Mouse (Mus musculus) telencephalon, adult 2 months (tissue): Measurements from ENCODE around the gene Mpz.
A peak's percentile ranks its signal among the peaks of the same experiment; 100 is the strongest.
"Not testable (repeated sequence)": the region's sequence is repeated elsewhere in the genome, so short reads cannot be mapped to it uniquely, and the experiment has no call there.

Experiments
- DNase-seq: peaks from one replicate; pipeline ENCODE4 v3.0.0-alpha.2; 2011; ENCODE audit warnings: low read depth, low spot score

Gene Mpz

GRCm38 (mm10) chr1:171129251-171129650 lies 21.3 kb upstream of the Mpz start:
- peak; percentile 58 for DNase-seq

GRCm38 (mm10) chr1:171130971-171131370 lies 19.5 kb upstream of the Mpz start:
- no peak for DNase-seq

DNA sequence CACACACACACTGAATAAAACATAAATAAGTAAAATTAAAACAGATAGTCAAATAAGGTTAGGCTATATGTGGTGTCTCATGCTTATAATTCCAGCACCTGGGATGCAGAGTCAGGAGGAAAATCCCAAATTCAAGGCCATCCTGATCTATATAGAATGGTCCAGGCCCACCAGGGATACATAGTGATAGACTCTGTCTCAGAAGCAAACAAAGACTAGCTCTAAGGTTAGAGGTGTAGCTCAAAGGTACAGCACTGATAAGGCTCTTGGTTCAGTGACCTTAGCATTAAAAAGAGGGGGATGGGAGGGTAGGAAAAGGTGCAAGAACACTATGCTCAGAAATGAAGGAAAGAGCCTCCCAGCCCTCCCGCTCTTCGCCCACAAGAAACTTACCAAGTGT lies 14.9 kb upstream of the Mpz start:
- no peak for DNase-seq

DNA sequence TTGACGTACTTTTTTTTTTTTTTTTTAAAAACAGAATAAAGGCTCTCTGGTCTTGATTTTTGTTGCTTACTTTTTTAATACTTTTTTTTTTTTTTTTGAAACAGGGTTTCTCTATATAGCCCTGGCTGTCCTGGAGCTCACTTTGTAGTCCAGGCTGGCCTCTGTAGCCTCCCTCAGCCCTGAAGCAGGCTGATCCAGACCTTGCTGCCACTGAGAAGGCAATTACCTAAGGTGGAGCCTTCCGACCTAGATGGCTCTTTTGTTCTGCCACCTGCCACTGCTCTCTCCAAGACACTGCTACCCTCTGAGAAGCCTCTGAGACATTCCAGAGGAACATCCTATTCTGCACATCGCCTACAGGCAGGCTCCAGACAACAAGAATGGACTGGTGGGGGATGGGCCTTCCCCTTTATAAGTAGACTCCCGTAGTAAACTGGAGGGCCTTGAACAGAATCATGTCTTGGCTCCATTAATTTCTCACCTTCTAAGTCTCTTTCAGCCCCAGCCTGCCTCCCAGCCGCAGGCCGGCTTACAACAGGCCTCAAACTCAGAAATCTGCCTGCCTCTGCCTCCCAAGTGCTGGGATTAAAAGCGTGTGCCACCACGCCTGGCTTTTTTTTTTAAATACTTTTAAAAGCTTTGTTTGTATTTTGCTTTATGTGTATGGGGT lies 12.9 kb upstream of the Mpz start:
- not testable (repeated sequence) for DNase-seq

DNA sequence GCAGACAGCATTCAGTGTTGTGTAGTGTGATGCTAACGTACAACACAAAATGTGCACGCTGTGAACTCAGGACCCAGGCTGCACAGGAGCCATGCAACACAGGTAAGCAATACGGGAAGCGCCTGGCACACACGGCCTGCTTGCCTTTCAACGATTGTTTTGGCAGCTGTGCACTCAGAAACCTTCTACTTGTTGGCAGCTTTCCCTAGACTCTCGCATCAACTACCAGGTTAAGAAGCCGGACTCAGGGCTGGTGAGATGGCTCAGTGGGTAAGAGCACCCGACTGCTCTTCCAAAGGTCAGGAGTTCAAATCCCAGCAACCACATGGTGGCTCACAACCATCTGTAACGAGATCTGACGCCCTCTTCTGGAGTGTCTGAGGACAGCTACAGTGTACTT lies 7.5 kb upstream of the Mpz start:
- not testable (repeated sequence) for DNase-seq

DNA sequence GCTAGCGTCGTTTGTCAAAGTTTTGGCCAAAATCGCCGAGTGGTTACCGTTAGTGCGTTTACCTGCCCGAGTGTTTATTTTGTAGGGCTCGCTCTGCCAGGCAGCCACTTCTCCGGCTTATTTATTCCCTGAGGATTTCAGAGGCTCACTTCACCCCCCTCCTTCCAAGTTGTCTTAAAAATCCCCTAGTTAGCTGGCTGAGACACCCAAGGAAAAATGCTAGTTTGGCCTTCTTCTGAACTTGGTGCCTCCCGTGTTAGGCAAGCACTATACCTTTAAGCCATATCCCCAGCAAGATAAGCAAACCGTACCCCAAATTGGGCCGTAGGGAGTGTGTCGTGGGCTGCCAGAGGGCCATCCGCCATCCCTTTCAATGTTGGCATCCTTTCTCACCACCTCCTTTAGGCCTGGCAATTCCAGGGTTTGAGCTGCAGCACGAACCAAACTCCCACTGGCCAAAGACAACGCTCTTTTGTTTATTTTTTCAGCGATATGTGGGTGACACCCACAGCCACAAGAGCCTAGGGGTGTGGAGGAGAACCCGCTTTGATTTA lies 404 bp downstream of the Mpz start:
- no peak for DNase-seq

GRCm38 (mm10) chr1:171151966-171152365 lies 1.5 kb downstream of the Mpz start:
- DNase-seq: no peak

- no peak for DNase-seq
Measured at GRCm38 (mm10) chr1:171156644-171157043, 6.1 kb downstream of the Mpz start.

- DNase-seq: no peak
Measured at GRCm38 (mm10) chr1:171157965-171158364, 7.5 kb downstream of the Mpz start.

DNA sequence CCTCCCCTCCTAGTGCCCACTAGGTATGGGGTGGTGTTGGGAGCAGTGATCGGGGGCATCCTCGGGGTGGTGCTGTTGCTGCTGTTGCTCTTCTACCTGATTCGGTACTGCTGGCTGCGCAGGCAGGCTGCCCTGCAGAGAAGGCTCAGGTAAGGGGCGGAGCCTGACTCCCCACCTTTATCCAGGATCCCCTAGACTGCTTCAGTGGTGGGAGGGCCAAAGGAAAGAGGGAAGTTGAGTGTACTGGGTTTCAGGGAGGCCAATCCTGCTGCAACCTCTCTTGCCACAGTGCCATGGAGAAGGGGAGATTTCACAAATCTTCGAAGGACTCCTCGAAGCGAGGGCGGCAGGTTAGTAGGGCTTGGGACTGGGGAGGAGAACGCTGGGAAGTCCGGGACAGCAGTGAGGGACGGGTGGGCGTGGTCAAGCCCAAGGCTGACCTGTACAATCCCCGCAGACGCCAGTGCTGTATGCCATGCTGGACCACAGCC lies 9.0 kb downstream of the Mpz start:
- no peak for DNase-seq

DNA sequence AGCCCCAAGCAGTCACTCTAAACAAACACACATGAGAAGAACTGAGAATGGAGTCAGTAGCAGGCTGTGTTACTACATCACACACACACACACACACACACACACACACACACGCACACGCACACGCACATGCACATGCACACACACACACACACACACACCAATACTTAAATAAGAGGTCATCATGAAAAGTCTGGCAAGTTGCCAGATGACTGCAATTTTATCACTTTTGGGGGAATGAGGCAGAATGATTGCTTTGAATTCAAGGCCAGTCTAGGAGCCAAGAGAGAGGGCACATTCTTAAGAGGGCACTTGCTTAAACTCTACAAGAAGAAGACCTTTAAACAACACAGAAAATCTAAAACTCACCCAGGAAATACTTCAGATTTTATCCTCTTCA lies 12.0 kb downstream of the Mpz start:
- DNase-seq: no peak

DNA sequence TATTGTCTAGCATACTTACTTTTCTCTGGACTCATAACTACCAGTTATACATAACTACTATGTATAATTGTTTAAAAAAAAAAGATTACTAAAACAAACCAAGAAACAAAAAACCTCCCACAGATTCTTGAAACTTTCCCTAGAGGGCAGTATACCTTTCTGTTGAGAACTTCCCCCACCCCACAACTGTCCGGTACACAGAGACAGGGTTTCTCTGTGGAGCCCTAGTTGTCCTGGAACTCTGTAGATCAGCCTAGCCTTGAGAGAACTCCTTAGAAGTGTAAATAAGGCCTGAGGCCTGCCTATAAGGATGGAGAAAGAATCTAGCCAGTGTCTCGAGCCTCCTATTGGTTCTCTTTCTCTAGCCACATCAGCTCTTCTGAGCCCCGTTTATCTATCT lies 13.7 kb downstream of the Mpz start:
- no peak for DNase-seq

GRCm38 (mm10) chr1:171165629-171166345 lies 15.3 kb downstream of the Mpz start:
- DNase-seq: no peak

DNA sequence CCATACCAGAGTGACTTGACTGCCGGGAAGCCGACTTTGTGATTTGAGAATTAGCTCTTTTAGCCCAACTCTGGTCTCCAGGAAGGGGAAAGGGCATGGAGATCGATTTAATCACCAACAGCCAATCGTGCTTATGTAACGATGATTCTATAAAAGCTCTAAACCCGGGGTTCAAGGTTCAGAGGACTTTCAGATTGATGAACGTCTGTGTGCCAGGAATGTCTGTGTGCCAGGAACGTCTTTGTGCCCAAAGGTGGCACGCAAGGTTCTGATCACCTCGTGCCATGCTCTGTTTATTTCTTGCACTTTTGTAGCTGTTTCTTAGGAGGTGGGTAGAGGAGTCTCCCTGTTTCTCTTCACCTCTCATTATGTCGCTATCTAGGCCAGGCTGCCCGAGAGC lies 18.4 kb downstream of the Mpz start:
- DNase-seq: no peak

DNA sequence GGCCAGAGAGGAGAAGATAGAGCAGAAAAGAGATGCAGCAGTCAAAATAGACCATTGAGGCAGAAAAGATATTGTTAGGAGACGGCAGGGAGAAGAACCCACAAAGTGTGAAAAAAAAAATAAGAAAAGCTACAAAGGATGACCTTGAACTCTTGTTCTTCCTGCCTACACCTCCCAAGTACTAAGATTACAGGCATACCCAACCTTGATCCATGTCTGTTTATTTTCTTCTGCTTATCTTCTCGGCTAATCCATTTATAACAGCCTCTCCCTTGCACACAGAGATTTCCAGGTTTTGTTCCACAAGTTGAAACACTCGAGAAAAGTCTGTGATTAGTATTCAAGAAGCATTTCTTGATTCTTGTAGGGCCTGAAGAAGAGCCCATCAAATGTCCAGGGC lies 19.4 kb downstream of the Mpz start:
- no peak for DNase-seq

DNA sequence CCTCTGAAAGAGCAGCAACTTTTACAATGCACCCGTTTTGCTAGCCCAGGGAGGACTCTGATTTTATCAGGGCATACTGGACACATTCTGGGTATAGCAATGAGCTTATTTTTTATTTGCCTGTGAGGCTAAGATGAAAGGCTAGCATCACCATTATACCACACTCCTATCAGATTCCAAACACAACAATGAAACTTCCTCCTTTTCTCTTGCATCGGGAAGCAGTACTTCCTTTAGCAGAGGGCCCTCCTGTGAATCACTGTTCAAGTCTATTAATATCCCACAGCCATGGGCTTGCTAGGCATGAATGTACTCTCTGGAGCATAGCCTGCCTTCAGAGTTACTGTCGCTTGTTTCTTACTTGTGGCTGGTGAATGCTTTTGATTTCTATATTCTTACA lies 20.6 kb downstream of the Mpz start:
- DNase-seq: no peak

- DNase-seq: no peak
Measured at GRCm38 (mm10) chr1:171172779-171173178, 22.3 kb downstream of the Mpz start.

DNA sequence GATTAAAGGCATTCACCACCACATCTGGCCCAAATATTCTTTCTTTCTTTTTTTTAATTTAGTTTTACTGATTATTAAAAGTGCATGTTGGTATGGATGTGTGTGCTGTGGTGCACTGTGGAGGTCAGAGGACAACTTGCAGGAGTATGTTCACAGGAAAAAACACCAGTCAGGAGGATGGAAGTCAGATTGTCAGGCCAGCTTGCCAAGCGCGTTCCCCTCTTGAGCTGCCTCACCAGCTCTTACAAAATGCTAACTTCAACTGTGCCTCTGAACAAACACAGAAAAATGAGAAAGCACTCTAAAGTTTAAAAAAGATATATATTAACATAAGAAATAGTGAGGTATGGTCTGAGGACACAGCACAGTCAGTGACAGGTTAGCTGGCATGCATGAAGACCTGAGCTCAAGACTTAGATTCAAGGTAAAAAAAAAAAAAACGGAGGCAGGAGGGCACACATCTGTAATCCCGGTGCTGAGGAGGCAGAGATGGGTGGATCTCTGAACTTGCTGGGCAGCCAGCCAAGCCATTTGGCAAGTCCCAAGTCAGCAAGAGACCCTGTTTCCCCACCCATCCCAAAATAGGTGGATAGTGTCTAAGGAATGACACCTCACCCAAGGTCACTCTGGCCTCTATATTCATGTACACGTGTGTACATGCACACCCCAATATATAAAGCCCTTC lies 29.1 kb downstream of the Mpz start:
- no peak for DNase-seq

DNA sequence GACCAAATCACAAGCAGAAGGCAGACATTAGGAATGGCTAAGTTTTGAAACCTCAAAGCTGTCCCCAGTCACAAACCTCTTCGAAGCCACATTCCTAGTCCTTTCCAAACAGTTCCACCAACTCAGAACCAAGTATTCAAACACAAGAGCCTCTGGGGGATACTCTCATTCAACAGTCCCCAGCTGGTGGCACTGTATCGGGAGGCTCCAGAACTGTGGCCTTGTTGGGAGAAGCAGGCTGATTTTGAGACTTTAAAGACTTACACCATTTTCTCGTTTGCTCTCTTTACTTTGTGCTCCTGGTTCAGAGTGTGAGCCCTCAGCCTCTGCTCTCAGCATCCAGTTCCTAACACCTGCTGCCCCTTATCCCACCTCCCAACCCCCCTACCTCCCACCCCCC lies 32.5 kb downstream of the Mpz start:
- DNase-seq: no peak

GRCm38 (mm10) chr1:171183620-171184019 lies 33.1 kb downstream of the Mpz start:
- no peak for DNase-seq

GRCm38 (mm10) chr1:171184314-171184713 lies 33.8 kb downstream of the Mpz start:
- no peak for DNase-seq

DNA sequence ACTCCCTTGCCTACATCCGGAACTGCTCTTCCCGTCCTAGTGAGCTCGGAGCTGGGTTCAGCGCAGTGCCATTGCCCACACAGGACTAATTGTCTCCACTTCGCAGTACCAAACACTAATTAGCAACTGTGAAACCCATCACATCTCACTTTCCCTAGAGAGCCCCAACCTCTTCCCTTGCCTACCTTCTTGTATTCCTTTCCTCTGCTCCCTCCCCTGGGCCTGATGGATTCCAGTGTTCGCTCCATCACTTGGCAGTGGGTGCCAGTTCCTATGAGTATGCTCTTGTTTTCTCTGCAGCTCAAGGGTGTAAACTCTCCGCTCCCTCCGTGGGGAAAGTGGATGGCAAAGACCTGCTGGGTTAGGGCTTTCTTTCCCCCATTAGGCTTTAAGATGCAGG lies 35.1 kb downstream of the Mpz start:
- no peak for DNase-seq
